Mouse (Mus musculus): ENCODE measurements around the gene Gm20388.

GRCm38 (mm10) chr8:122437708-122438331 is 2527.2 kb downstream of the Gm20388 start:
- no peak for TF ChIP-seq CTCF (IDR thresholded peaks at IDR 0.05; ENCODE audit: control insufficient read depth, insufficient read depth, low read length)
- no peak for TF ChIP-seq POLR2A (IDR thresholded peaks at IDR 0.05; ENCODE audit: borderline replicate concordance, control insufficient read depth, low read depth, low read length)

Measured in bone marrow, adult 2 months (tissue).